In the genomic region with DNA sequence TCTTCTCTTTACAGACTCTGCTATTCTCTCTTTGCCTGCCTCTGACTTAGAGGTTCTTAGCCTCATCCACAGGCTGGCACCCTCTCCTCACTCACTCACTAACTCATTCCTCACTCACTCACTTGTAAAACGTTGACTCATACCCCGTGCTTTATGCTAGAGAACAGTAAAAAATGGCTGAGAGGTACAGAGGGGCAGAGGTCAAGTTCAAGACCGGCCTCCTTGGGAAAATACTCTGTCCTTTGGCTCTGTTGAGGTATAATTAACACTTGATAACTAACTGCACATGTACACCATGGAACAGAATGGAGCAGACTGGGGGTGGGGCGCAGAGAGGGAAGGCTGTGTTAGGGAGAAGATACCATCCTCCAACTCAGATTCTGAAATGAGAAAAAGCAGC, we compare ENCODE assay signal across 17 mouse cellular contexts. TPM values are rescaled to one million over a fixed set of nuclear protein-coding genes. Genes with fewer than 3 reads are reported as not detected.
DNase-seq lines count a peak whose midpoint lies in the region; ATAC-seq and TF ChIP-seq lines count a peak whose summit lies in the region.
"Had no signal": no experiment of that assay in that cellular context is flagged by ENCODE, and none has a peak within 500 bp of the region (broad histone marks: within the 10 kb centered on the region; RNA-seq: fewer than 3 reads in every experiment).

No protein-coding gene starts in this region.

- 0 out of 2 replicates have a peak, but pooled peaks cover 11% of the 10 kb centered on the region for H3K4me1 ChIP-seq in forebrain, postnatal 0 days (ENCODE audit: insufficient read depth)
- H3K4me1 ChIP-seq in forebrain, embryonic 16.5 days (replicated peaks; ENCODE audit: control insufficient read depth, insufficient read depth, low read length) = peaks cover 11% of the 10 kb centered on the region
- H3K4me1 ChIP-seq in midbrain, embryonic 13.5 days (replicated peaks) = peaks cover 18% of the 10 kb centered on the region
- H3K4me1 ChIP-seq in midbrain, embryonic 10.5 days = peaks cover 17% of the 10 kb centered on the region
- H3K4me1 ChIP-seq in liver, embryonic 11.5 days (replicated peaks; ENCODE audit: control insufficient read depth, insufficient read depth, low read length) = no peaks in the 10 kb centered on the region
- H3K4me1 ChIP-seq: limb, embryonic 13.5 days had no signal

- H3K27ac ChIP-seq in forebrain, postnatal 0 days (ENCODE audit: low read depth, low read length) = 0 out of 2 replicates have a peak overlapping the region, but pooled peaks have one; percentile 40
- H3K27ac ChIP-seq in forebrain, embryonic 16.5 days (ENCODE audit: low read length) = no peak overlapping the region; the same call in 1 of the 2 replicates
- H3K27ac ChIP-seq in midbrain, embryonic 13.5 days = peak overlapping the region; percentile 80
- no peak overlapping the region for H3K27ac ChIP-seq in midbrain, embryonic 10.5 days (replicated peaks)
- no peak overlapping the region for H3K27ac ChIP-seq in liver, embryonic 11.5 days (ENCODE audit: low read depth, low read length)
- H3K27ac ChIP-seq: embryonic facial prominence, embryonic 15.5 days; hindbrain, embryonic 10.5 days; limb, embryonic 13.5 days; neural tube, embryonic 13.5 days had no signal

- no peak overlapping the region for H3K4me2 ChIP-seq in forebrain, postnatal 0 days (ENCODE audit: low read depth)
- no peak overlapping the region for H3K4me2 ChIP-seq in forebrain, embryonic 16.5 days (ENCODE audit: low read length)
- no peak overlapping the region for H3K4me2 ChIP-seq in midbrain, embryonic 13.5 days (replicated peaks)
- H3K4me2 ChIP-seq in liver, embryonic 11.5 days = no peak overlapping the region
- H3K4me2 ChIP-seq: embryonic facial prominence, embryonic 15.5 days; limb, embryonic 13.5 days; neural tube, embryonic 13.5 days had no signal

- H3K9ac ChIP-seq in forebrain, postnatal 0 days = no peak overlapping the region
- no peak overlapping the region for H3K9ac ChIP-seq in forebrain, embryonic 16.5 days (replicated peaks; ENCODE audit: low read depth, low read length)
- no peak overlapping the region for H3K9ac ChIP-seq in midbrain, embryonic 13.5 days (replicated peaks)
- no peak overlapping the region for H3K9ac ChIP-seq in liver, embryonic 11.5 days (ENCODE audit: low read depth, low read length)
- H3K9ac ChIP-seq: embryonic facial prominence, embryonic 15.5 days; limb, embryonic 13.5 days; neural tube, embryonic 13.5 days had no signal

- H3K36me3 ChIP-seq in forebrain, postnatal 0 days (ENCODE audit: insufficient read depth) = no peaks in the 10 kb centered on the region
- H3K36me3 ChIP-seq in forebrain, embryonic 16.5 days (ENCODE audit: control insufficient read depth, insufficient read depth) = no peaks in the 10 kb centered on the region
- H3K36me3 ChIP-seq in midbrain, embryonic 13.5 days = no peaks in the 10 kb centered on the region
- no peaks in the 10 kb centered on the region for H3K36me3 ChIP-seq in midbrain, embryonic 10.5 days
- no peaks in the 10 kb centered on the region for H3K36me3 ChIP-seq in liver, embryonic 11.5 days (ENCODE audit: control insufficient read depth, insufficient read depth, low read length)
- H3K36me3 ChIP-seq: embryonic facial prominence, embryonic 15.5 days; hindbrain, embryonic 10.5 days; limb, embryonic 13.5 days; neural tube, embryonic 13.5 days had no signal

- no peak for TF ChIP-seq CTCF in forebrain, postnatal 0 days (IDR thresholded peaks at IDR 0.05; ENCODE audit: low read depth)

- no peak for DNase-seq in forebrain, postnatal 0 days
- DNase-seq in midbrain, embryonic 10.5 days (ENCODE audit: low spot score) = no peak
- DNase-seq in kidney, adult 8-10 months = peak; percentile 68 to 76
- DNase-seq in kidney, postnatal 4 days = peak; percentile 20 to 48
- no peak for DNase-seq in right cerebral cortex, postnatal 36 days (ENCODE audit: low spot score in 2 of 2)
- no peak for DNase-seq in liver, embryonic 11.5 days (ENCODE audit: low spot score)
- DNase-seq: adrenal gland, postnatal 10 days; cerebellum, adult 8-10 months; gastrocnemius, postnatal 36 days; lung, postnatal 36 days; thymus, adult 18-20 months had no signal

- H3K9me3 ChIP-seq in forebrain, postnatal 0 days (ENCODE audit: low read length) = no peaks in the 10 kb centered on the region
- H3K9me3 ChIP-seq in forebrain, embryonic 16.5 days (ENCODE audit: control insufficient read depth, low read length) = no peaks in the 10 kb centered on the region
- no peaks in the 10 kb centered on the region for H3K9me3 ChIP-seq in midbrain, embryonic 13.5 days
- no peaks in the 10 kb centered on the region for H3K9me3 ChIP-seq in midbrain, embryonic 10.5 days (replicated peaks)
- H3K9me3 ChIP-seq in liver, embryonic 11.5 days (ENCODE audit: control insufficient read depth, low read length) = no peaks in the 10 kb centered on the region
- H3K9me3 ChIP-seq: embryonic facial prominence, embryonic 15.5 days; hindbrain, embryonic 10.5 days; limb, embryonic 13.5 days; neural tube, embryonic 13.5 days had no signal

- H3K27me3 ChIP-seq in forebrain, postnatal 0 days (ENCODE audit: insufficient read depth, low read length) = no peaks in the 10 kb centered on the region
- H3K27me3 ChIP-seq in forebrain, embryonic 16.5 days (replicated peaks; ENCODE audit: control insufficient read depth, insufficient read depth, low read length) = no peaks in the 10 kb centered on the region
- H3K27me3 ChIP-seq in midbrain, embryonic 13.5 days = no peaks in the 10 kb centered on the region
- no peaks in the 10 kb centered on the region for H3K27me3 ChIP-seq in midbrain, embryonic 10.5 days (ENCODE audit: low read depth, poor library complexity, severe bottlenecking)
- H3K27me3 ChIP-seq in liver, embryonic 11.5 days (replicated peaks; ENCODE audit: control insufficient read depth, insufficient read depth, low read length) = no peaks in the 10 kb centered on the region
- H3K27me3 ChIP-seq: embryonic facial prominence, embryonic 15.5 days; limb, embryonic 13.5 days; neural tube, embryonic 13.5 days had no signal

- peak; percentile 32; the same call in 1 of the 2 replicates for ATAC-seq in forebrain, postnatal 0 days
- no peak for ATAC-seq in forebrain, embryonic 16.5 days
- ATAC-seq in midbrain, embryonic 13.5 days = no peak
- ATAC-seq in liver, embryonic 11.5 days (replicated peaks; ENCODE audit: low FRiP score) = no peak

- no peak overlapping the region for H3K4me3 ChIP-seq in forebrain, postnatal 0 days (ENCODE audit: low read depth, low read length)
- H3K4me3 ChIP-seq in forebrain, embryonic 16.5 days (replicated peaks; ENCODE audit: low read length) = no peak overlapping the region
- no peak overlapping the region for H3K4me3 ChIP-seq in midbrain, embryonic 13.5 days (replicated peaks)
- no peak overlapping the region for H3K4me3 ChIP-seq in midbrain, embryonic 10.5 days
- H3K4me3 ChIP-seq in liver, embryonic 11.5 days (ENCODE audit: low read depth, low read length) = no peak overlapping the region
- H3K4me3 ChIP-seq: embryonic facial prominence, embryonic 15.5 days; hindbrain, embryonic 10.5 days; limb, embryonic 13.5 days; neural tube, embryonic 13.5 days had no signal

- WGBS in forebrain, postnatal 0 days = 74% methylated on average over 4 of the region's 4 CpGs
- WGBS in forebrain, embryonic 16.5 days = 77% methylated on average over 4 of the region's 4 CpGs
- 81% methylated on average over 4 of the region's 4 CpGs for WGBS in midbrain, embryonic 13.5 days
- WGBS in midbrain, embryonic 10.5 days = 77% methylated on average over 4 of the region's 4 CpGs
- WGBS in liver, embryonic 11.5 days = 79% methylated on average over 4 of the region's 4 CpGs

RNA-seq across cellular contexts. Expression of a gene that starts 20.6 kb away (rescaled TPM):
- 101 and 138 TPM in 2 replicates for total RNA-seq in forebrain, postnatal 0 days (2014; rRNA removed)
- polyA plus RNA-seq in forebrain, postnatal 0 days (2015; fragmentation: Nextera tagmentation; extraction: Ambion mirVana) = 83.5 and 99.9 TPM in 2 replicates
- 111 and 113 TPM in 2 replicates for polyA plus RNA-seq in forebrain, embryonic 16.5 days (2015; fragmentation: Nextera tagmentation; extraction: Ambion mirVana)
- 118 and 123 TPM in 2 replicates for polyA plus RNA-seq in midbrain, embryonic 13.5 days (2015; fragmentation: Nextera tagmentation; extraction: Ambion mirVana)
- 61.6 and 64.4 TPM in 2 replicates for polyA plus RNA-seq in midbrain, embryonic 10.5 days (2016; fragmentation: Nextera tagmentation; extraction: Ambion mirVana)
- 37.2 and 38.8 TPM in 2 replicates for polyA plus RNA-seq in liver, embryonic 11.5 days (2014; fragmentation: Nextera tagmentation; extraction: Ambion mirVana)

RNA-seq across cellular contexts. Expression of a gene that starts 51.8 kb away (rescaled TPM):
- total RNA-seq in forebrain, postnatal 0 days (2014; rRNA removed) = 3.8 and 6.0 TPM in 2 replicates
- 1.5 and 2.7 TPM in 2 replicates for polyA plus RNA-seq in forebrain, postnatal 0 days (2015; fragmentation: Nextera tagmentation; extraction: Ambion mirVana)
- polyA plus RNA-seq in forebrain, embryonic 16.5 days (2015; fragmentation: Nextera tagmentation; extraction: Ambion mirVana) = 5.0 and 5.7 TPM in 2 replicates
- 8.5 and 10.3 TPM in 2 replicates for polyA plus RNA-seq in midbrain, embryonic 13.5 days (2015; fragmentation: Nextera tagmentation; extraction: Ambion mirVana)
- polyA plus RNA-seq in midbrain, embryonic 10.5 days (2016; fragmentation: Nextera tagmentation; extraction: Ambion mirVana) = 31.1 and 31.4 TPM in 2 replicates
- 4.8 and 5.0 TPM in 2 replicates for polyA plus RNA-seq in liver, embryonic 11.5 days (2014; fragmentation: Nextera tagmentation; extraction: Ambion mirVana)

Comparison
In these comparisons a context has a peak if more than half of its experiments do, and no peak if none do; other contexts are left out.
1. H3K27ac ChIP-seq: peak in forebrain, postnatal 0 days (single experiment) and midbrain, embryonic 13.5 days (single experiment); none in forebrain, embryonic 16.5 days (single experiment), midbrain, embryonic 10.5 days (single experiment) and liver, embryonic 11.5 days (single experiment).
2. DNase-seq: peak in kidney, adult 8-10 months (2 of 2) and kidney, postnatal 4 days (2 of 2); none in forebrain, postnatal 0 days (single experiment), midbrain, embryonic 10.5 days (single experiment), right cerebral cortex, postnatal 36 days (0 of 2) and liver, embryonic 11.5 days (single experiment).